Comparison of ENCODE assay signal across 10 mouse cellular contexts in genomic region chr1:171477758-171478545, GRCm38 (mm10). TPM values are rescaled to one million over a fixed set of nuclear protein-coding genes. Genes with fewer than 3 reads are reported as not detected.
DNase-seq lines count a peak whose midpoint lies in the region; ATAC-seq lines count a peak whose summit lies in the region.
"Had no signal": no experiment of that assay in that cellular context is flagged by ENCODE, and none has a peak within 500 bp of the region (broad histone marks: within the 10 kb centered on the region; RNA-seq: fewer than 3 reads in every experiment).

No protein-coding gene starts in this region.

- no peaks in the 10 kb centered on the region for H3K36me3 ChIP-seq in erythroblast, embryonic 14.5 days (ENCODE audit: control insufficient read depth)
- no peaks in the 10 kb centered on the region for H3K36me3 ChIP-seq in hindbrain, embryonic 10.5 days
- H3K36me3 ChIP-seq in limb, embryonic 15.5 days = no peaks in the 10 kb centered on the region
- no peaks in the 10 kb centered on the region for H3K36me3 ChIP-seq in midbrain, embryonic 14.5 days (ENCODE audit: control insufficient read depth, insufficient read depth, low read length)

- H3K4me1 ChIP-seq in erythroblast, embryonic 14.5 days (ENCODE audit: control insufficient read depth) = peaks cover 9% of the 10 kb centered on the region
- no peaks in the 10 kb centered on the region; the same call in 1 of the 2 replicates for H3K4me1 ChIP-seq in hindbrain, embryonic 10.5 days (replicated peaks)
- no peaks in the 10 kb centered on the region for H3K4me1 ChIP-seq in limb, embryonic 15.5 days
- no peaks in the 10 kb centered on the region for H3K4me1 ChIP-seq in midbrain, embryonic 14.5 days (ENCODE audit: control insufficient read depth, insufficient read depth, low read length)

- H3K9ac ChIP-seq in limb, embryonic 15.5 days = peak overlapping the region; percentile 23; the same call in 1 of the 2 replicates
- no peak overlapping the region; the same call in 1 of the 2 replicates for H3K9ac ChIP-seq in midbrain, embryonic 14.5 days (replicated peaks; ENCODE audit: low read length)

- no peak for ATAC-seq in erythroblast, adult 5-6 weeks (replicated peaks; ENCODE audit: low FRiP score, poor library complexity, severe bottlenecking)
- peak; percentile 74 for ATAC-seq in limb, embryonic 15.5 days (ENCODE audit: insufficient number of reproducible peaks, low FRiP score, low TSS enrichment, low read depth)
- no peak for ATAC-seq in midbrain, embryonic 14.5 days (ENCODE audit: low FRiP score, low TSS enrichment)
- ATAC-seq: Patski had no signal

- H3K27ac ChIP-seq in hindbrain, embryonic 10.5 days = peak overlapping the region; percentile 60; the same call in 1 of the 2 replicates
- peak overlapping the region; percentile 84 for H3K27ac ChIP-seq in limb, embryonic 15.5 days
- H3K27ac ChIP-seq in midbrain, embryonic 14.5 days (replicated peaks; ENCODE audit: low read depth, low read length) = 0 out of 2 replicates have a peak overlapping the region, but pooled peaks have one; percentile 26

- 63% methylated on average over 27 of the region's 27 CpGs for WGBS in hindbrain, embryonic 10.5 days
- WGBS in limb, embryonic 15.5 days = 57% methylated on average over 27 of the region's 27 CpGs
- 63% methylated on average over 27 of the region's 27 CpGs for WGBS in midbrain, embryonic 14.5 days

- H3K9me3 ChIP-seq in erythroblast, embryonic 14.5 days (ENCODE audit: control insufficient read depth, low read length) = no peaks in the 10 kb centered on the region
- H3K9me3 ChIP-seq in hindbrain, embryonic 10.5 days = peaks cover 13% of the 10 kb centered on the region
- H3K9me3 ChIP-seq in limb, embryonic 15.5 days = no peaks in the 10 kb centered on the region
- H3K9me3 ChIP-seq in midbrain, embryonic 14.5 days (ENCODE audit: control insufficient read depth, low read length) = peaks cover 8% of the 10 kb centered on the region

- H3K4me2 ChIP-seq in limb, embryonic 15.5 days = peak overlapping the region; percentile 36
- H3K4me2 ChIP-seq in midbrain, embryonic 14.5 days (ENCODE audit: low read length) = peak overlapping the region; percentile 41

- H3K27me3 ChIP-seq in erythroblast, embryonic 14.5 days (ENCODE audit: control insufficient read depth) = no peaks in the 10 kb centered on the region
- no peaks in the 10 kb centered on the region for H3K27me3 ChIP-seq in hindbrain, embryonic 10.5 days (ENCODE audit: insufficient read depth, poor library complexity, severe bottlenecking)
- H3K27me3 ChIP-seq in limb, embryonic 15.5 days = no peaks in the 10 kb centered on the region
- no peaks in the 10 kb centered on the region for H3K27me3 ChIP-seq in midbrain, embryonic 14.5 days (ENCODE audit: control insufficient read depth, insufficient read depth, low read length)
- H3K27me3 ChIP-seq: Patski had no signal

- H3K4me3 ChIP-seq in erythroblast, embryonic 14.5 days (replicated peaks) = peak overlapping the region; percentile 62
- peak overlapping the region; percentile 38 for H3K4me3 ChIP-seq in hindbrain, embryonic 10.5 days
- peak overlapping the region; percentile 33 for H3K4me3 ChIP-seq in limb, embryonic 15.5 days
- peak overlapping the region; percentile 24 for H3K4me3 ChIP-seq in midbrain, embryonic 14.5 days (replicated peaks; ENCODE audit: low read depth, low read length)
- H3K4me3 ChIP-seq: myocyte had no signal

- peak; percentile 93 for DNase-seq in ZHBTc4 (ENCODE audit: low read depth, low spot score)
- no peak for DNase-seq in hindbrain, embryonic 10.5 days (ENCODE audit: low spot score)
- peak; percentile 51 for DNase-seq in midbrain, embryonic 14.5 days
- DNase-seq in left cerebral cortex, adult 9 months (ENCODE audit: low spot score in 2 of 2) = no peak
- DNase-seq in cerebellum, adult 18-20 months = no peak

RNA-seq across cellular contexts. Expression of gene Alyref2, which starts 25.3 kb away (rescaled TPM):
- 0.13 and 0.20 TPM in 2 replicates for polyA plus RNA-seq in erythroblast, embryonic 14.5 days (2012)
- 0.84 and 4.8 TPM in 2 replicates for total RNA-seq in erythroblast, adult 5-6 weeks (2015; ENCODE audit: low replicate concordance)
- total RNA-seq in erythroblast, adult 5-6 weeks (2017; ENCODE audit: low replicate concordance) = 0.60 and 1.4 TPM in 2 replicates
- polyA plus RNA-seq in hindbrain, embryonic 10.5 days (2016; fragmentation: Nextera tagmentation; extraction: Ambion mirVana) = 11.2 and 13.3 TPM in 2 replicates
- polyA plus RNA-seq in limb, embryonic 15.5 days (2015; fragmentation: Nextera tagmentation; extraction: Ambion mirVana) = 17.3 and 21.1 TPM in 2 replicates
- polyA plus RNA-seq in midbrain, embryonic 14.5 days (2014; fragmentation: Nextera tagmentation; extraction: Ambion mirVana) = 28.2 and 33.5 TPM in 2 replicates

RNA-seq across cellular contexts. Expression of gene F11r, which starts 40.6 kb away (rescaled TPM):
- polyA plus RNA-seq in erythroblast, embryonic 14.5 days (2012) = 0.08 TPM in 1 of 2 replicates, not detected in the other
- total RNA-seq in erythroblast, adult 5-6 weeks (2015; ENCODE audit: low replicate concordance) = not detected in 2 replicates
- 0.42 TPM in 1 of 2 replicates, not detected in the other for total RNA-seq in erythroblast, adult 5-6 weeks (2017; ENCODE audit: low replicate concordance)
- polyA plus RNA-seq in hindbrain, embryonic 10.5 days (2016; fragmentation: Nextera tagmentation; extraction: Ambion mirVana) = 22.2 and 28.7 TPM in 2 replicates
- polyA plus RNA-seq in limb, embryonic 15.5 days (2015; fragmentation: Nextera tagmentation; extraction: Ambion mirVana) = 68.3 and 70.6 TPM in 2 replicates
- polyA plus RNA-seq in midbrain, embryonic 14.5 days (2014; fragmentation: Nextera tagmentation; extraction: Ambion mirVana) = 3.3 and 8.1 TPM in 2 replicates

RNA-seq across cellular contexts. Expression of gene Itln1, which starts 57.1 kb away (rescaled TPM):
- not detected in 2 replicates for polyA plus RNA-seq in erythroblast, embryonic 14.5 days (2012)
- total RNA-seq in erythroblast, adult 5-6 weeks (2015; ENCODE audit: low replicate concordance) = not detected in 2 replicates
- not detected in 2 replicates for total RNA-seq in erythroblast, adult 5-6 weeks (2017; ENCODE audit: low replicate concordance)
- polyA plus RNA-seq in hindbrain, embryonic 10.5 days (2016; fragmentation: Nextera tagmentation; extraction: Ambion mirVana) = not detected in 2 replicates
- not detected in 2 replicates for polyA plus RNA-seq in limb, embryonic 15.5 days (2015; fragmentation: Nextera tagmentation; extraction: Ambion mirVana)
- polyA plus RNA-seq in midbrain, embryonic 14.5 days (2014; fragmentation: Nextera tagmentation; extraction: Ambion mirVana) = not detected in 2 replicates
- polyA plus RNA-seq: myocyte had no signal

RNA-seq across cellular contexts. Expression of gene Tstd1, which starts 59.3 kb away (rescaled TPM):
- not detected in 2 replicates for polyA plus RNA-seq in erythroblast, embryonic 14.5 days (2012)
- not detected in 2 replicates for total RNA-seq in erythroblast, adult 5-6 weeks (2015; ENCODE audit: low replicate concordance)
- not detected in 2 replicates for total RNA-seq in erythroblast, adult 5-6 weeks (2017; ENCODE audit: low replicate concordance)
- polyA plus RNA-seq in hindbrain, embryonic 10.5 days (2016; fragmentation: Nextera tagmentation; extraction: Ambion mirVana) = 9.7 and 10.1 TPM in 2 replicates
- 5.2 and 8.5 TPM in 2 replicates for polyA plus RNA-seq in limb, embryonic 15.5 days (2015; fragmentation: Nextera tagmentation; extraction: Ambion mirVana)
- polyA plus RNA-seq in midbrain, embryonic 14.5 days (2014; fragmentation: Nextera tagmentation; extraction: Ambion mirVana) = 5.7 and 6.2 TPM in 2 replicates

Comparison
In these comparisons a context has a peak if more than half of its experiments do, and no peak if none do; other contexts are left out.
1. DNase-seq: peak in ZHBTc4 (single experiment) and midbrain, embryonic 14.5 days (single experiment); none in hindbrain, embryonic 10.5 days (single experiment), left cerebral cortex, adult 9 months (0 of 2) and cerebellum, adult 18-20 months (0 of 2).
2. H3K27ac ChIP-seq: peak in every context shown above with its lines; median percentile 84 in limb, embryonic 15.5 days; 60 in hindbrain, embryonic 10.5 days; 26 in midbrain, embryonic 14.5 days.
3. RNA of gene Alyref2, which starts 25.3 kb away (polyA plus RNA-seq): 28.2 to 33.5 TPM in midbrain, embryonic 14.5 days, 17.3 to 21.1 TPM in limb, embryonic 15.5 days and 11.2 to 13.3 TPM in hindbrain, embryonic 10.5 days; 0.13 to 0.20 TPM in erythroblast, embryonic 14.5 days; every median in the first group is over 10 times any median in the second.
4. Peak in every context shown above with its lines, with median percentiles within 50 percentile points of each other: H3K4me3 ChIP-seq.